Mouse (Mus musculus) frontal cortex, postnatal 10 days (tissue): ENCODE measurements around the gene Cldn10.

Experiments used
- DNase-seq, 2 experiments: peaks; one replicate each; pipeline ENCODE4 v3.0.0; 2022; ENCODE audit warnings: low spot score in 2 of 2, mixed read lengths in 1 of 2

Gene Cldn10

GRCm38 (mm10) chr14:118910332-118911222 is 122.9 kb downstream of the Cldn10 start:
- peak; percentile 39 to 70 for DNase-seq

GRCm38 (mm10) chr14:118911521-118911920 is 123.8 kb downstream of the Cldn10 start:
- DNase-seq = no peak

GRCm38 (mm10) chr14:118913651-118914050 is 125.9 kb downstream of the Cldn10 start:
- DNase-seq = no peak

- no peak for DNase-seq
Observed at GRCm38 (mm10) chr14:118919025-118919424, 131.3 kb downstream of the Cldn10 start.

- no peak for DNase-seq
Observed at GRCm38 (mm10) chr14:118920654-118921053, 132.9 kb downstream of the Cldn10 start.

- peak in 1 of 2 experiments; percentile 28 for DNase-seq
Observed at GRCm38 (mm10) chr14:118922251-118922650, 134.5 kb downstream of the Cldn10 start.

- no peak for DNase-seq
Observed at GRCm38 (mm10) chr14:118922667-118923184, 135.0 kb downstream of the Cldn10 start.
